Mouse (Mus musculus): ENCODE measurements at regions not wholly inside any gene's neighbourhood (a gene's known extent, or its start where the extent isn't known, plus 50 kb on each side); places are given as distances from the start of the nearest gene placed in this dataset.
A peak's percentile ranks its signal among the peaks of the same experiment; 100 is the strongest.

GRCm38 (mm10) chr3:45319257-45319656, 58.9 kb upstream of the Pcdh10 start:
- Histone ChIP-seq H3K4me3 (replicated peaks; ENCODE audit: low read length) (no peak overlapping the region), H3K9me3 (ENCODE audit: low read length) (no peaks in the 10 kb centered on the region), H3K36me3 (ENCODE audit: insufficient read depth, low read length) (no peaks in the 10 kb centered on the region), H3K27me3 (ENCODE audit: insufficient read depth, low read length) (no peaks in the 10 kb centered on the region), H3K4me1 (replicated peaks; ENCODE audit: low read depth, low read length) (no peaks in the 10 kb centered on the region)
- TF ChIP-seq NANOG (IDR thresholded peaks at IDR 0.05; ENCODE audit: borderline replicate concordance, low read length) (no peak), CTCF (conservative IDR thresholded peaks at IDR 0.05; ENCODE audit: low read length) (peak; percentile 77), POU5F1 (IDR thresholded peaks at IDR 0.05; ENCODE audit: borderline replicate concordance, low read length) (no peak)

Measured in E14TG2a.4 (cell line).